Mouse (Mus musculus) activated CD4-positive, CD25-positive, alpha-beta regulatory T cell, adult 9 weeks (primary cell): ENCODE measurements around the gene Olfr105-ps. TPM values are rescaled to one million over a fixed set of nuclear protein-coding genes. Genes with fewer than 3 reads are reported as not detected.

Experiments
- polyA plus RNA-seq: library from polyadenylated mRNA; unstranded; fragments of 100-300 nt; shearing (Covaris generic); gene quantifications from one replicate; pipeline ENCODE4 v1.2.1, GENCODE M21; 2017

The Olfr105-ps gene
- polyA plus RNA-seq, result not detected

GRCm38 (mm10) chr17:37378733-37379132, at the start of gene Olfr105-ps:
TSS of gene Olfr105-ps (plus strand) at chr17:37379033.

GRCm38 (mm10) chr17:37339598-37339997, 39.2 kb upstream of the Olfr105-ps start, which contains the start of gene Olfr103:
TSS of gene Olfr103 (minus strand) at chr17:37339698.

GRCm38 (mm10) chr17:37359282-37359681, 19.6 kb upstream of the Olfr105-ps start, which contains the start of gene Olfr104-ps:
TSS of gene Olfr104-ps (plus strand) at chr17:37359582.

GRCm38 (mm10) chr17:37390093-37390492, 11.3 kb downstream of the Olfr105-ps start, which contains the start of gene Olfr106-ps:
TSS of gene Olfr106-ps (plus strand) at chr17:37390393.

GRCm38 (mm10) chr17:37398926-37399325, 20.1 kb downstream of the Olfr105-ps start, which contains the start of gene Olfr107:
TSS of gene Olfr107 (plus strand) at chr17:37399226.

Other genes with a start within 250 kb of the Olfr105-ps start
- gene Olfr93, start 217.5 kb upstream of the Olfr105-ps start, polyA plus RNA-seq, result not detected
- gene Ubd, start 185.1 kb upstream of the Olfr105-ps start, polyA plus RNA-seq, result 0.70 TPM
- gene Olfr94, start 178.0 kb upstream of the Olfr105-ps start, polyA plus RNA-seq, result not detected
- gene Olfr95, start 165.9 kb upstream of the Olfr105-ps start, polyA plus RNA-seq, result not detected
- gene Olfr96, start 158.9 kb upstream of the Olfr105-ps start, polyA plus RNA-seq, result not detected
- gene Olfr97, start 141.7 kb upstream of the Olfr105-ps start, polyA plus RNA-seq, result not detected
- not detected for gene Olfr98, start 115.3 kb upstream of the Olfr105-ps start, polyA plus RNA-seq
- 138 TPM for gene H2-M3, start 108.8 kb upstream of the Olfr105-ps start, polyA plus RNA-seq
- gene Olfr99, start 95.6 kb upstream of the Olfr105-ps start, polyA plus RNA-seq, result 4.1 TPM
- gene Olfr101, start 74.7 kb upstream of the Olfr105-ps start, polyA plus RNA-seq, result 0.10 TPM
- not detected for gene Olfr102, start 62.0 kb upstream of the Olfr105-ps start, polyA plus RNA-seq
- gene Olfr103, start 39.3 kb upstream of the Olfr105-ps start, polyA plus RNA-seq, result not detected
- not detected for gene Olfr104-ps, start 19.5 kb upstream of the Olfr105-ps start, polyA plus RNA-seq
- not detected for gene Olfr106-ps, start 11.4 kb downstream of the Olfr105-ps start, polyA plus RNA-seq
- not detected for gene Olfr107, start 20.2 kb downstream of the Olfr105-ps start, polyA plus RNA-seq
- gene Olfr108, start 66.4 kb downstream of the Olfr105-ps start, polyA plus RNA-seq, result not detected
- not detected for gene Olfr109, start 79.9 kb downstream of the Olfr105-ps start, polyA plus RNA-seq
- gene H2-M2, start 104.5 kb downstream of the Olfr105-ps start, polyA plus RNA-seq, result not detected
- not detected for gene Olfr110, start 113.4 kb downstream of the Olfr105-ps start, polyA plus RNA-seq
- gene Olfr111, start 129.0 kb downstream of the Olfr105-ps start, polyA plus RNA-seq, result not detected
- gene Olfr112, start 190.4 kb downstream of the Olfr105-ps start, polyA plus RNA-seq, result not detected
- not detected for gene Olfr113, start 198.6 kb downstream of the Olfr105-ps start, polyA plus RNA-seq
- gene Olfr114, start 213.7 kb downstream of the Olfr105-ps start, polyA plus RNA-seq, result not detected
- gene Olfr115, start 248.1 kb downstream of the Olfr105-ps start, polyA plus RNA-seq, result not detected
- gene Olfr116, start 248.2 kb downstream of the Olfr105-ps start, polyA plus RNA-seq, result not detected